Mouse (Mus musculus): ENCODE data around the gene Fbxo40.

Fbxo40 gene

GRCm38 (mm10) chr16:36989999-36990625 is at the start of gene Fbxo40:
Gene Fbxo40, minus strand, starts transcription at chr16:36990467.
- no peak for DNase-seq (ENCODE audit: low read depth)

- DNase-seq (ENCODE audit: low read depth), result no peak
These were observed 44.5 kb upstream of the Fbxo40 start for GRCm38 (mm10) chr16:37034751-37035150.

GRCm38 (mm10) chr16:37031996-37032395 is 41.7 kb upstream of the Fbxo40 start:
- no peak for DNase-seq (ENCODE audit: low read depth)

DNA sequence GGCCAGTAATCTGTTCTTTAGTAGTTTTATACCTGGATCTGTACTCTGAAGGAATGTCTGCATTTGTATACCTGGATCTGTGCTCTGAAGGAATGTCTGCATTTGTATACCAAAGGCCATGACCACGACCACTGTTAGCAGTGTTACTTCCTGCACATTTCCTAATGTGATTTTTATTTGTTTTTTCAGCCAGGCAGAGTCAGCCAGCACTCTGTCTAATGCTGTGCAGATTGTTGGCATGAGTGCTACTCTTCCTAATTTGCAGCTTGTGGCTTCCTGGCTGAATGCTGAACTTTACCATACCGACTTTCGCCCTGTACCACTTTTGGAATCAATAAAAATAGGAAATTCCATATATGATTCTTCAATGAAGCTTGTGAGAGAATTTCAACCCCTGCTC is 37.3 kb upstream of the Fbxo40 start:
- no peak for DNase-seq (ENCODE audit: low read depth)

GRCm38 (mm10) chr16:37012336-37012735 is 22.1 kb upstream of the Fbxo40 start:
- no peak for DNase-seq (ENCODE audit: low read depth)

DNA sequence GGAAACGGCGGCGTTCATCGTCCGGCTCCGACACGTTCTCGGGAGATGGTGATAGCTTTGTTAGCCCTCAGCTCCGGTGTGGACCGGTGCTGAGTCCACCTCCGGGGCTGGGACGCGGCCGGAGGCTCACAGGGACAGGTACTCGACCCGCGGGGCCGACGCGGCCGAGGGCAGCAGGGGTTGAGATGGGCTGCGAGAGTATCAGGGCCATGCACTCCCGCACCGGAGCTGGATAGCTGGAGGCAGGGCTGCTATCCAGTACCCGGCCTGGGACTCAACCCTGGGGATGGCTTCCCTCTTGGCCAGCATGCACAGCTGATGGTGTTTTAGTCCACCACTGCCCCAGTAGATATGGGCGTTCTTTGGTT is 21.6 kb upstream of the Fbxo40 start:
- no peak for DNase-seq (ENCODE audit: low read depth)

DNA sequence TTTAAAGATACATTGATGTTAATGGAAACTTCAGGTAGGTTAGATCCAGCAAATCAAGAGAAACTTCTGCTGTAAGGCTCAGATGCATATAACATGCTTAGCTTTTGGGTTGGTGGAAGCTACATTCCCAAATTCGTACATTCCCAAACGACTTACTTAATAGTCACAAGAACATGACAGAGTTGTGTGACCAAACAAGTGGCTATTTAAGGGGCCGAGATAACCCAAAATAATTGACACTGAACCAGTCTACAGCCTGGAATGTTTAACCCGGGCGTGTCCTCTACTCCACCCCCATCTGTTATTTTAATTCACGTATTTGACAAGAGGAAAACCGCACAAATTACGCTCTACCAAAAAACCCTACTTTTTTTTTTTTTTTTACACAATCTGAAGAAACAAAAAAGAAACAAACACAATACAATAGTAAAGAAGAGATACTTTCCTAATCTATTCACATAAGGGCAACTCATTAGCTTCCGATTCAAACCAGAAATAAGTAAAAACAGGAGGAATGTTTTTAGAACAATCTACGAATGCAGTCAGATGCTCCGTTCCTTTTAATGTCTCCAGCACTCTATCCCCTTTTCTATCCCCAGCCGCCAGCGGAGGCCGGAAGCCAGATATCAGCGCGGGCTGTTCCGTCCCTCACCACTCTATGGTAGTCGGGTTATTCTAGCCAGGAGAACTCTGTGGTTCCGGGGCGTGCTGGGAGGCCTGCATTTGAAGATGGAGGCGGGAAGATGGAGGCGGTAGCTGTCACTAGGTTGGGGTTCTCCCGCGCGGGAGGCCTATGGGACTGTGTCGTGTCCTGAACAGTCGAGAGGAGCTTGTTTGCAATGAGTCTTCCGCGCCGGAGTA is 21.0 kb upstream of the Fbxo40 start, which contains the start of gene Polq:
Gene Polq, plus strand, starts transcription at position 726 of the 861 bp plus-strand sequence.
- DNase-seq (ENCODE audit: low read depth), result peak; percentile 78

- DNase-seq (ENCODE audit: low read depth), result peak; percentile 58
These were observed 20.1 kb upstream of the Fbxo40 start for GRCm38 (mm10) chr16:37010370-37010769.

DNA sequence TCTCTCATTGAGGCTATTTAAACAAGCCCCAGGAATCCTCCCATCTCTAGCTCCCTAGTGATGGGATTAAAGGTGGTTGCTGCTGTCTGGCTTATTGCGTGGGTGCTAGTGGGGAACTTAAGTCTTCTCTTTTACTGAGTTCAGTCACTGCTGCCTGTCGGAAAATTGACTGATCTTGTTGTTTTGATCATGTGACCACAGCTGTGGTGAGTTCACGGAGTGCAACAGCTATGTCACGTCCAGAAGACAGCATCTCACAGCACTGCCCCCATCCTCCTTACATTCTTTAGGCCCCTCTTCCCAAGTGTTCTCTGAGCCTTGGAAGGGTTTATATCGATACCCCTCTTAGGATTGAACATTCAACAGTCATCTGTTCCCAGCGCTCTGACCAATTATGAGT is 19.0 kb upstream of the Fbxo40 start:
- no peak for DNase-seq (ENCODE audit: low read depth)

DNA sequence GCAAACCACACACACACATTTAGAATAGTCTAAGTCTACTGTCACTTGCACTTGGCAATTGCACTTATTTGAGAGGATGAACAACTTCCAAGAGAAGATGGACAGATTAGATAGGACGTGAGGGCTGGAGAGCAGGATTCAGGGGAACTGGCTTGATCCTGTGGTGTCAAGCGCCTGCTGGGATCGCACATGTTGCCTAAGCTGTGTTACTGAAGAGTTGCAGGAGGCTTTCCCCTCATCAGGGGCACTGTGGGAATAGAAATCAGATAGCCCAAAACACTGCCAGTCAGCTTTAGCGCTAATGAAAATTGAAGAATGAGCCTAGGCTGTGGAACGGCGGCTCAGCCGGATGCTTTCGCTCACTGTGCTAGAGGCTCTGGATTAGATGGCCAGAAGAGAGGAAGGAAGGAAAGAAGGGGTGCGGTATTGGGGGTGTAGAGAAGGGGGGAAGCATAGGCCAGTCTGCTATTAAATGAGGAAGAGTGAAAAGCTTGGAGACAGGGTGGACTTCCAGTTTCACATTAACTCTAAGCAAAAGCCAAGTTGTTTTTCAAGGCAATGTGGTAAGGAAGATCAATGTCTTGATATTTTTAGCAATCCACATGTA is 9.2 kb upstream of the Fbxo40 start:
- no peak for DNase-seq (ENCODE audit: low read depth)

DNA sequence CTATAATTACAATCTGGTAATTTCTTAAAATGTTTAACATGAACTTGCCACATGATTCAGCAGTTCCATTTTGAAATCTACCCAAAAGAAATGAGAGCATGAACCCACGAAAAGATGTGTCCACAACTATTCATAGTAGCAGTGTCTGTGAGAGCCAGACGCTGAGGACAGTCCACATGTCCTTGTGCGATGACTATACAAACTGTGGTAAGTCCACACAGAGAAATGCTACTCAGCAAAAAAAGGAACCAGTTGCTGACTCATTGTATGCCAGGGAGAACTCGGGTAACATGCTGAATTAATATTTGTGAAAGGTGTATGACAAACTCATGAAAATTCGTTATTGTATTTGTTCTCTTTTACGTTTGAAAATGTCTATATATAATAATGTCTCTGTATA is 7.4 kb upstream of the Fbxo40 start:
- DNase-seq (ENCODE audit: low read depth), result no peak

DNA sequence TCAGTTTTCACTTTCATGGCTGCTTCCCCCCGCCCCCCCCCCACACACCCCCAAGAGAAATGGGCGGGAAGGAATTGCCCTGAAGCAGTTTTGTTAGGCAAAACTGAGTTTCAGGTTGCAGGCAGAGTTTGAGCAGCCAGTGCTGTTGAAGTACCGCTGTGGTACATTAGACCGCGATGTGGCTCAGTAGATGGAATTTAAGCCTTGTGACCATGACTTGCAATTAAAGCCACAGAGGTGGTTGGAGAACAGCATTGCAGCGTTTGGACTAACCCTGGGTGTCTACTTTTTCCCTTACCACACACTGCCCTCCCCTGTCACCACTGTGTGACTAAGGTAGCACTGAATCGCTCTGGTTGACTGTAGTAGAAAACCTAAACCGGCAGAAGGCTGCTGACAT is 774 bp downstream of the Fbxo40 start:
- DNase-seq (ENCODE audit: low read depth), result no peak

DNA sequence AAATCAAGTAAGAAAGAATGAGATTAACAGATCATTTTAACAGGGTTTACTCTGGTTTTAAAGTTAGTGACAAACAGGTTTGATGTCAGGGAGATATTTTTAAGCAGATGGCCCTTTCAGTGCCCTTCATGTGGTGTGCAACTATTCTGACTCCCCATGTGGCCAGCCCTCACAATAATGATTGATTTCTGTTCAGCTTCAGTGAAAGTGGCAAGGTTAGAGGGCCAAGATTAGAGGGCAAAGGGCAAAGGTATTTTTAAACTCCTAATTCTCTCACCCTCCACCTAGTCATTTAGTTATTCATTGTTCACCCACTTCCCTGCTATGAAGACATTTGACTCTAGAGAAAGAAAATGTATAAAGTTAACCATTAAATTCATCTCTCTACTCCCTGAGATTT is 2.2 kb downstream of the Fbxo40 start:
- no peak for DNase-seq (ENCODE audit: low read depth)

GRCm38 (mm10) chr16:36987399-36987798 is 2.9 kb downstream of the Fbxo40 start:
- no peak for DNase-seq (ENCODE audit: low read depth)

DNA sequence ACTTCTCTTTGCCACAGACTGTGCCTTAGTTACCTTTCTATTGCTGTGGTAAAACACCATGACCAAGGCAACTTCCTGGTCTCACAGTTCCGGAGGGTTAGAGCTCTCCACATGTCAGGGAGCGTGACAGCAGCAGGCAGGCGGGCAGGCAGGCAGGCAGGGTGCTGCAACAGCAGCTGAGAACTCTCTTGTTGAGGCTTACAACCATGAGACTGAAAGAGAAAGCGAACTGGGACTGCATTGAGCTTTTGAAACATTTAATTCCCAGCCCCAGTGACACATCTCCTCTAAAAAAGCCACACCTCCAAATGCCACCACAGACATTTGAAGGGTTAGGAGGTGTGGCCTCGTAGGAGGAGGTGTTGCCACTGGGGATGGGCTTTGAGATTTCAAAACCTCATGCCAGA is 4.6 kb downstream of the Fbxo40 start:
- DNase-seq (ENCODE audit: low read depth), result no peak

DNA sequence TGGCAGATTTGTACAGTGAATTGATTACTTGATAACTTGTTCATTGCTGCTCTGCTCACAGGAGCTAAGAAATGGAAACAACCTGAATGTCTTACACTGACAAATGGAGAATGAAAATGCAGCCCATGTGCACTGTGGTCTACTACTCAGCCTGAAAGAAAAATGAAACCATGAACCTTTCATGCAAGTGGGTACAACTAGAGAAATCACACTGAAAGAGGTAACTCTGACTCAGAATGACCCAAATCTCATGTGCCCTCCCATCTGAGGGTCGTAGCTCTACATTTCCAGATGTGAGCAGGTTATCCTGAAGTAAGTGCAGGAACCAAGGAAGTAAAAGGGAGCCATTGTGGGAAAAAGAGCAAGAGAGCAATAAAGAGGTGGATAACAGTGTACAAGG is 6.5 kb downstream of the Fbxo40 start:
- DNase-seq (ENCODE audit: low read depth), result no peak

DNA sequence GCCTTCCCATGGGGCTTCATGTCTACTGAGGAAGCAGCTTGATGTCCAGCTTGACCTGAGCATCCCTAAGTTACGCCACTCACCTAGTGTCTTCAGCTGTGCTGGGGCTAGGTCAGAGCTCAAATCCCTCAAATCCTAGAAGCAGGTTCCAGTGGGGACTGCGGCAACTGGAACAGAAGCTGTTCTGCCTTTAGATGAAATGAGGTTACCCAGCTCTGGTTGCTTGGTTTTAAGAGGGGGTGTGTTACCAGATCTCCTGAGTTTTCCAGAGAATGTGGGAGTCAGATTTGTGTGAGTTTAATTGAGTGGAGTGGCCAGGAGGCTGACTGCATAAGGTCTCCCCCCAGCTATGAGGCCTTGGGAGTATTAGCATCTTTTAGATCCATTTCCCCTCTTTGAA is 11.1 kb downstream of the Fbxo40 start:
- DNase-seq (ENCODE audit: low read depth), result no peak

DNA sequence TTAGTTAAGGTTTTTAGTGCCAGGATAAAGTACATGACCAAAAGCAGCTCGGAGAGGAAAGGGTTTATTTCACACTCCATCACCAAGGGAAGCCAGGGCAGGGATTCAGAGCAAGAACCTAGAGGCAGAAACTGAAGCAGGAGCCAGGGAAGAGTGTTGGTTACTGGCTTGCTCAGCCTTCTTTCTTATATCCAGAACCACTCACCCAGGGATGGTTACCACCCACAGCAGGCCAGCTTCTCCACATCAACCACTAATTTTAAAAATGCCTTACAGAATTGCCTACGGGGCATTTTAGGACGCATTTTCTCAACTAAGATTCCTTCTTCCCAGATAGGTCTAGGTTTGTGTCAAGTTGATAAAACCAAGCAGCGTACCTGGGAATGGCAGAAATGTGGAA is 26.9 kb downstream of the Fbxo40 start:
- no peak for DNase-seq (ENCODE audit: low read depth)

DNA sequence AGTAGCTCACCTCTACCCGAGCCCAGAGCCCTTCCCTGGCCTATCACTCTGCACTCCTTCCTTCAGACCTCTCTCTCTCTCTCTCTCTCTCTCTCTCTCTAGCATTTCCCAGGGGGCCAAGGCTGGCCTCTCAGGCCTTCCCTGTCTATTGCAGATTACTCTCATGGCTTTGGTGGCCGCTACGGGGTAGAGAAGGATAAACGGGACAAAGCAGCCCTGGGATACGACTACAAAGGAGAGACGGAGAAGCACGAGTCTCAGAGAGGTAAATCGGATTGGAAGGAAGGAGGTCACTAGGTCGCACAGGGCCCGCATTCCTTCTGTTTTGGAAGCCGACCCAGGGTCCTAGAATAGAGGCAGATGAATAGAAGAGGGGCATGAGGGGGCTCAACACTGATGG is 35.2 kb downstream of the Fbxo40 start:
- no peak for DNase-seq (ENCODE audit: low read depth)

DNA sequence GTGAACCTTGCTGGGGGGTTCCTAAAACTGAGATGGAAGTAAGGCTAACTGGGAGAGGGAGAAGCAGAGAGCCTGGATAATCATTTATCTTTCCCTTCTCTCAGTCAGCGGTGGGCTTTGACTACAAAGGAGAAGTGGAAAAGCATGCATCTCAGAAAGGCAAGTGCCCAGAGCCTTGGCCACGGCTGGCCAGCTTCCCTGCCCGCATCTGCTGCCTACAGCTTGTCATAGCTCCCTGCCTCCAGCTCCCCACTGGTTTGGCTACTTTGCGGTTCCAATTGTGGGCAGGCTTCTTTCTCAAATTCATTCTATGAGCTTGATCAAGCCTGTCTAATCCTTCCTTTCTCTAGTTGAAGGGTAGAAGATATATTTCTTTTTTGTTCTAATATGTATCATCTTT is 39.2 kb downstream of the Fbxo40 start:
- no peak for DNase-seq (ENCODE audit: low read depth)

GRCm38 (mm10) chr16:36949614-36950336 is 40.5 kb downstream of the Fbxo40 start:
- no peak for DNase-seq (ENCODE audit: low read depth)

- no peak for DNase-seq (ENCODE audit: low read depth)
These were observed 42.5 kb downstream of the Fbxo40 start for GRCm38 (mm10) chr16:36947646-36948197.

Measured in fibroblast of lung, adult 2 months (primary cell).